Mouse (Mus musculus) ES-E14 (cell line): ENCODE measurements around the gene 1700015F17Rik. TPM values are rescaled to one million over a fixed set of nuclear protein-coding genes. Genes with fewer than 3 reads are reported as not detected.

ENCODE experiments used
- DNase-seq: peaks from one replicate; pipeline ENCODE4 v3.0.0-alpha.2; 2013; ENCODE audit warnings: low read depth, low spot score
- H3K27ac ChIP-seq: 2 replicates; pipeline ENCODE4 v1.5.1; 2012; ENCODE audit warnings: low read depth, mild to moderate bottlenecking, low read length, moderate library complexity, mixed read lengths; ENCODE audit not compliant: poor library complexity, insufficient read depth, severe bottlenecking
- H3K36me3 ChIP-seq: 2 replicates; pipeline ENCODE4 v1.6.1; 2012; ENCODE audit warnings: mild to moderate bottlenecking, low read length, moderate library complexity, mixed read lengths; ENCODE audit not compliant: control insufficient read depth, poor library complexity, insufficient read depth, severe bottlenecking
- H3K4me1 ChIP-seq, 2 experiments: fragments of 150-350 bp in 1 of 2; sonication (generic) in 1 of 2; 2 replicates each; pipeline ENCODE4 v1.6.1; 2012; ENCODE audit warnings: low read length in 2 of 2, mild to moderate bottlenecking in 1 of 2, mixed read lengths in 1 of 2; ENCODE audit not compliant: control insufficient read depth in 2 of 2, insufficient read depth in 2 of 2, poor library complexity in 1 of 2
- H3K4me3 ChIP-seq, 2 experiments: fragments of 150-350 bp in 1 of 2; sonication (generic) in 1 of 2; 2 replicates each; pipeline ENCODE4 v1.5.1; 2012; ENCODE audit warnings: low read length in 2 of 2, low read depth in 1 of 2, mild to moderate bottlenecking in 1 of 2, mixed read lengths in 1 of 2; ENCODE audit not compliant: insufficient read depth in 1 of 2, poor library complexity in 1 of 2, severe bottlenecking in 1 of 2
- H3K9ac ChIP-seq: 2 replicates; pipeline ENCODE4 v1.6.1; 2012; ENCODE audit warnings: low read depth, mild to moderate bottlenecking, low read length, mixed read lengths; ENCODE audit not compliant: poor library complexity, insufficient read depth, severe bottlenecking
- H3K9me3 ChIP-seq: fragments of 150-350 bp; sonication (generic); 2 replicates; pipeline ENCODE4 v1.6.1; 2012; ENCODE audit warnings: low read depth, mild to moderate bottlenecking, low read length; ENCODE audit not compliant: control insufficient read depth, insufficient read depth
- CHD2 ChIP-seq: IDR thresholded peaks from 2 replicates; pipeline ENCODE4 v1.6.1; 2014; ENCODE audit warnings: mild to moderate bottlenecking, low read depth, low read length, inconsistent platforms
- HCFC1 ChIP-seq: IDR thresholded peaks from 2 replicates; pipeline ENCODE4 v1.6.1; 2012; ENCODE audit warnings: low read length, inconsistent platforms, borderline replicate concordance; ENCODE audit not compliant: insufficient read depth
- MAFK ChIP-seq: IDR thresholded peaks from 2 replicates; pipeline ENCODE4 v1.6.1; 2014; ENCODE audit warnings: mild to moderate bottlenecking, low read depth, low read length, inconsistent platforms; ENCODE audit not compliant: insufficient read depth
- ZC3H11A ChIP-seq: IDR thresholded peaks from 2 replicates; pipeline ENCODE4 v1.6.1; 2012; ENCODE audit warnings: low read depth, mild to moderate bottlenecking, inconsistent platforms, low read length, borderline replicate concordance
- ZNF384 ChIP-seq: IDR thresholded peaks from 2 replicates; pipeline ENCODE4 v1.6.1; 2012; ENCODE audit warnings: low read depth, low read length, inconsistent platforms
- in situ Hi-C, 2 experiments: fragments of 600-800 bp; cut with MboI; formaldehyde crosslinking; loops; one replicate each; pipeline ENCODE4 v1.15.1; 2025; ENCODE audit warnings: low sequenced_read_pairs in 2 of 2, inconsistent platforms in 1 of 2; ENCODE audit not compliant: unreplicated experiment in 2 of 2
- total RNA-seq: library from RNA; depleted of rRNA; stranded (reverse); fragments of 300-350 nt; gene quantifications from 2 replicates; pipeline ENCODE4 v1.2.3, GENCODE M21; 2012; rRNA removed

1700015F17Rik gene
- total RNA-seq = not detected in 2 replicates

DNA sequence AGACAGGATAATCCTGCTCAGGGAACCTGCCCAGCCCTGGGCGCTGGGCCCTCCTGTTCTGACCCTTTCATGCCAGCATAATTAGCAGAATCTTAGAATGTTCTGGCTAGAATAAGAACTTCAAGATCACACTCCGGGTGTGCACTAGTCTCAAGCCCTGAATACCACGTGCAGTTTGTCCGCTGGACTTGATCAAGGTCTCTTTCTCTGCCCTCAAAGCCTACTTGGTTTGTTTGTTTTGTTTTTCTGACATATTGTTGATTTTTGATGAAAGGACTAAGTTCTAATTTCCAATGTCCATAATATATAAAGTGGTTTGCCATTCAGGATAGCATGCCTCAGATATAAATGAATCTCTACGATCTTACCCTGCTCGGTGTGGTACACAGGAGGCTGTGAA lies at the start of gene 1700015F17Rik:
TSS of gene 1700015F17Rik (minus strand) at position 101 of the 400 bp plus-strand sequence.
- in situ Hi-C loops = no loop called here
- no peak for DNase-seq
- Histone ChIP-seq H3K27ac (no peak within 1 kb of the TSS), H3K4me1 (no peaks in the 10 kb centered on the region), H3K9me3 (no peaks in the 10 kb centered on the region), H3K36me3 (no peaks in the 10 kb centered on the region), H3K9ac (no peak within 1 kb of the TSS), H3K4me3 (no peak within 1 kb of the TSS)
- no peak for TF ChIP-seq MAFK
- no peak for TF ChIP-seq ZNF384
- TF ChIP-seq HCFC1 = no peak
- no peak for TF ChIP-seq CHD2

DNA sequence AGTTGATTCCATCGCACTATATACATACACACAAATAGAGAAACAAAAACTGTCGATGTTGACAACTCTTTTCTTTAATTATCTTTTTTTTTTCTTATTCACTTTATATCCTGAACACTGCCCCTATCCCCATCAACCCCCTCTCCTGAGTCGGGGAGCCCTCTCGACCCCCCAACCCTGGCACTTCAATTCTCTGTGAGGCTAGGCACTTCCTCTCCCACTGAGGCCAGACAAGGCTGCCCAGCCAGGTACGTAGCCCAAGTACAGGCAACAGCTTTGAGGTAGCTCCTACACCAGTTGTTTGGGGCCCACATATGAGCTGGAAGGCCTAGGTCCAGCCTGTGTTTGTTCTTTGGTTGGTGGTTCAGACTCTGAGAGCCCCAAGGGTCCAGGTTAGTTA lies 36.5 kb upstream of the 1700015F17Rik start:
- Histone ChIP-seq H3K36me3 (no peaks in the 10 kb centered on the region), H3K4me1 (0 out of 4 replicates have a peak, but pooled peaks cover 0 to 2% of the 10 kb centered on the region in 2 experiments), H3K9me3 (no peaks in the 10 kb centered on the region), H3K9ac (no peak overlapping the region), H3K4me3 (no peak overlapping the region), H3K27ac (no peak overlapping the region)
- no peak for DNase-seq
- TF ChIP-seq ZNF384 (no peak), CHD2 (no peak)
- in situ Hi-C loops = no loop called here

DNA sequence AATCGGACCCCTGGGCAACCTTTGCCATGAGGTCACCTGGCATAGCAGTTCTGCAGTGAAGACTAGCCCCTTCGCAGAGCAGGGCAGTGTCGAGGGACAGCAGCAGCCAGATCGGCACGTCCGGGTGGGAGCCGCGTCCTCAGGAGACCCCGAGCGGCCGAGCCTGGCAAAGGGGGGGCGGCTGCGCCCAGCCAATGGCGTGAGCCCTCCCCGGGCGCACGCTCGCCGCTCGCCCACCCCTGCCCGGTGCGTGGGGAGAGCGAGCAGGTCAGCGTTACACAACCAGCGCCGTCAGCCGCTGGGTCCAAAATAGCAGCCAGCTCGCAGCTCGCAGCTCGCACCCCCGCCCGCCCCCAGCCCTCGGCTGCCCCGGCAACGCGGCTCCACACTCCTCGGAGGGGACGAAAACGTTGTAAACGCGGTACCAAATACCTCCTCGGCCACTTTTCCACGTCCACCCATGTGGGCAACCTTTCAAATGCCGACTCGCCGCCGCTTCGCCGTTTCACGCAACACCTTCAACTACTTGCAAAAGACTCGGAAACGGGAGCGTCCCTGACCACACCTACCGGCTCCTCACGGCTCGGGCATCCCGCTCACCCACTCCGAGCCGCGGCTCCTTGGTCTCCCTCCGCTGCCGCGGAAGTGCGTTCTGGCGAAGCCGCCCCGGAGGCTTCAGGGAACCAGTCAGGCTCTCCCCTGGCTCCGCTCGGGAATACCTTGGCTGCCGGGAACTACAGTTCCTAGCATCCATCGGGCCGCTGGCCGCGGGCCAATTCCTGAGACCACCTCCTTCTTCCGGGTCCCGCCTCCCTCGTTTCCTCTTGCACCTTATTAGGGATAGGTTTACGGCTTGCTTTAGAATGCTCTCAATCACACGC lies 35.5 kb upstream of the 1700015F17Rik start, which contains the start of gene Cldn12:
TSS of gene Cldn12 (minus strand) at position 763 of the 881 bp plus-strand sequence.
- Histone ChIP-seq H3K9ac (peak within 1 kb of the TSS; percentile 89), H3K4me1 (0 out of 4 replicates have a peak, but pooled peaks cover 0 to 2% of the 10 kb centered on the region in 2 experiments), H3K9me3 (no peaks in the 10 kb centered on the region), H3K4me3 (peak within 1 kb of the TSS; percentile 91 to 98), H3K27ac (peak within 1 kb of the TSS; percentile 60), H3K36me3 (no peaks in the 10 kb centered on the region)
- TF ChIP-seq MAFK (no peak), HCFC1 (peak; percentile 90)
- peak; percentile 93 for DNase-seq
- in situ Hi-C loops = no loop called here

DNA sequence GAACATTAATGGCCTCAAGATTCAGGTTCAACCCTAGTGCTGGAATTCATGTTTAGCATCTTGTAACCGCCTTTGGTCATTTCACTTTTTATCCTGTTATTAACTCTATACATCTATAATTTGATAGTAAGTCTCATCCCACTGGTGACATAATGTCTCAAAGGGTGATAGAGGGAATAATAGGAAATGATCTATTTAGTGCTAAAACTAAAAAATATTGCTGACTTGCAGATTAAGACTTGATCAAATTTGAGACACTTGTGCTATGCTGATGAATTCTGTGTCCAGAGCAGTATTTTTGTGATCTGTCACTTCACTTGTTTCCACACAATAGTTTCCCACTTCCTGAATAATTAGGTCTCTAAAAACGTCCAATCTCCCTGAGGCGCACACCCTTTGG lies 32.5 kb upstream of the 1700015F17Rik start:
- DNase-seq = no peak
- no peak for TF ChIP-seq HCFC1
- peak; percentile 83 for TF ChIP-seq MAFK
- in situ Hi-C loops = no loop called here
- peaks cover 2 to 11% of the 10 kb centered on the region in 2 experiments; a peak in 3 of 4 replicates for H3K4me1 ChIP-seq
- H3K9ac ChIP-seq = no peak overlapping the region
- H3K4me3 ChIP-seq = no peak overlapping the region
- no peaks in the 10 kb centered on the region for H3K9me3 ChIP-seq
- no peak overlapping the region for H3K27ac ChIP-seq
- H3K36me3 ChIP-seq = peaks cover 8% of the 10 kb centered on the region; the same call in 1 of the 2 replicates

DNA sequence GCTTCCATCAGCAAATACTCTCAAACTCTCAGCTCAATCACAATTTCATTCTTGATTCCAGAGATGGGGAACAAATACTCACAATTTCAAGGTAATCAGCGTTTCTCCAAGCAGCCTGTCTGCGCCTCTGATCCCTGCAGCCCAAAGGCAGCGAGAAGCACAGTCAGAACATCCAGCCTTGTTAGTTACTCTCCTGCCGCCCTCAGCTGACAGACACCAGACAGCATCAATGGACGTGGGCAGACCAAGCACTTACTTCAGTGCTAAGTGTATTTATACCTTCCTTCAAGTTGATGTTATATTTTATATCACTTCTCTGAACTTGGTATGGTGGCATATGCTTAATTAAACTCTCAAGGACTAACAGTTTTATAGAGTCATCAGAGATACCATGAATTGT lies 32.0 kb upstream of the 1700015F17Rik start:
- in situ Hi-C loops = no loop called here
- Histone ChIP-seq H3K27ac (no peak overlapping the region), H3K4me1 (peaks cover 2 to 11% of the 10 kb centered on the region in 2 experiments; a peak in 3 of 4 replicates)

More for the DNA sequence above, 32.0 kb upstream of the 1700015F17Rik start:
- Histone ChIP-seq H3K9ac (no peak overlapping the region), H3K4me3 (no peak overlapping the region), H3K9me3 (no peaks in the 10 kb centered on the region), H3K36me3 (peaks cover 8% of the 10 kb centered on the region; the same call in 1 of the 2 replicates)
- DNase-seq = no peak
- TF ChIP-seq MAFK = no peak
- no peak for TF ChIP-seq HCFC1
- no peak for TF ChIP-seq ZNF384
- no peak for TF ChIP-seq CHD2
- no peak for TF ChIP-seq ZC3H11A
